Mouse (Mus musculus) lung, adult 2 months (tissue): ENCODE data around the gene P3h1.

ENCODE experiments used
- CTCF ChIP-seq: fragments of 200-500 bp; IDR thresholded peaks from 2 replicates; pipeline ENCODE4 v1.5.1; 2011; ENCODE audit warnings: mild to moderate bottlenecking, low read length, control low read depth; ENCODE audit not compliant: insufficient read depth
- POLR2A ChIP-seq: fragments of 200-500 bp; IDR thresholded peaks from 2 replicates; pipeline ENCODE4 v1.6.1; 2011; ENCODE audit warnings: low read depth, mild to moderate bottlenecking, control low read depth, low read length, borderline replicate concordance; ENCODE audit errors: extremely low read depth

- TF ChIP-seq POLR2A (no peak), CTCF (no peak)
Measured at GRCm38 (mm10) chr4:119262483-119262882, 29.8 kb downstream of the P3h1 start.
